ENCODE assay signal across 13 mouse cellular contexts in genomic region chr5:29484965-29485940, GRCm38 (mm10). TPM values are rescaled to one million over a fixed set of nuclear protein-coding genes. Genes with fewer than 3 reads are reported as not detected.
DNase-seq lines count a peak whose midpoint lies in the region; ATAC-seq lines count a peak whose summit lies in the region.
"Had no signal": no experiment of that assay in that cellular context is flagged by ENCODE, and none has a peak within 500 bp of the region (broad histone marks: within the 10 kb centered on the region; RNA-seq: fewer than 3 reads in every experiment).

No protein-coding gene starts in this region.

- intact Hi-C loops in heart, postnatal 36 days (cut with DNase I), result no loop called here

- peak overlapping the region; percentile 27; the same call in 1 of the 2 replicates for H3K4me3 ChIP-seq in heart, embryonic 10.5 days
- H3K4me3 ChIP-seq in midbrain, embryonic 10.5 days, result no peak overlapping the region
- H3K4me3 ChIP-seq in midbrain, embryonic 15.5 days, result no peak overlapping the region
- no peak overlapping the region for H3K4me3 ChIP-seq in embryonic facial prominence, embryonic 10.5 days

- H3K36me3 ChIP-seq in heart, embryonic 10.5 days, result no peaks in the 10 kb centered on the region
- no peaks in the 10 kb centered on the region for H3K36me3 ChIP-seq in midbrain, embryonic 10.5 days
- no peaks in the 10 kb centered on the region for H3K36me3 ChIP-seq in midbrain, embryonic 15.5 days (replicated peaks)
- no peaks in the 10 kb centered on the region for H3K36me3 ChIP-seq in embryonic facial prominence, embryonic 10.5 days (replicated peaks)

- no peak for DNase-seq in heart, embryonic 10.5 days (ENCODE audit: low spot score)
- no peak for DNase-seq in heart, postnatal 36 days
- peak; percentile 38 for DNase-seq in midbrain, embryonic 10.5 days (ENCODE audit: low spot score)
- DNase-seq in embryonic facial prominence, embryonic 10.5 days (ENCODE audit: low spot score), result peak; percentile 51
- peak; percentile 54 for DNase-seq in retina, postnatal 1 day
- DNase-seq in spleen, postnatal 14 days (ENCODE audit: low spot score in 2 of 2), result no peak
- DNase-seq: cerebellum, postnatal 36 days; lung, postnatal 4 days had no signal

- no peaks in the 10 kb centered on the region for H3K9me3 ChIP-seq in heart, embryonic 10.5 days
- H3K9me3 ChIP-seq in midbrain, embryonic 10.5 days (replicated peaks), result no peaks in the 10 kb centered on the region
- no peaks in the 10 kb centered on the region for H3K9me3 ChIP-seq in midbrain, embryonic 15.5 days
- no peaks in the 10 kb centered on the region for H3K9me3 ChIP-seq in embryonic facial prominence, embryonic 10.5 days

- no peak overlapping the region for H3K4me2 ChIP-seq in midbrain, embryonic 15.5 days

- no peak overlapping the region for H3K9ac ChIP-seq in midbrain, embryonic 15.5 days

- WGBS in heart, embryonic 10.5 days, result 2% methylated on average over 38 of the region's 38 CpGs
- WGBS in midbrain, embryonic 10.5 days, result under 1% methylated on average over 38 of the region's 38 CpGs
- WGBS in midbrain, embryonic 15.5 days, result under 1% methylated on average over 38 of the region's 38 CpGs
- under 1% methylated on average over 38 of the region's 38 CpGs for WGBS in embryonic facial prominence, embryonic 10.5 days

- H3K4me1 ChIP-seq in heart, embryonic 10.5 days, result peaks cover 5% of the 10 kb centered on the region; the same call in 1 of the 2 replicates
- H3K4me1 ChIP-seq in midbrain, embryonic 10.5 days, result peaks cover 9% of the 10 kb centered on the region
- H3K4me1 ChIP-seq in midbrain, embryonic 15.5 days, result no peaks in the 10 kb centered on the region
- H3K4me1 ChIP-seq in embryonic facial prominence, embryonic 10.5 days, result 0 out of 2 replicates have a peak, but pooled peaks cover 6% of the 10 kb centered on the region

- H3K27me3 ChIP-seq in heart, embryonic 10.5 days (ENCODE audit: insufficient read depth, poor library complexity, severe bottlenecking), result peaks cover 100% of the 10 kb centered on the region
- H3K27me3 ChIP-seq in midbrain, embryonic 10.5 days (ENCODE audit: low read depth, poor library complexity, severe bottlenecking), result peaks cover 100% of the 10 kb centered on the region
- H3K27me3 ChIP-seq in midbrain, embryonic 15.5 days (replicated peaks), result peaks cover 94% of the 10 kb centered on the region
- peaks cover 100% of the 10 kb centered on the region for H3K27me3 ChIP-seq in embryonic facial prominence, embryonic 10.5 days (replicated peaks; ENCODE audit: low read depth, poor library complexity, severe bottlenecking)

- no peak overlapping the region for H3K27ac ChIP-seq in heart, embryonic 10.5 days
- H3K27ac ChIP-seq in midbrain, embryonic 10.5 days (replicated peaks), result no peak overlapping the region
- no peak overlapping the region for H3K27ac ChIP-seq in midbrain, embryonic 15.5 days
- H3K27ac ChIP-seq in embryonic facial prominence, embryonic 10.5 days (replicated peaks), result no peak overlapping the region

- ATAC-seq in midbrain, embryonic 15.5 days (replicated peaks), result no peak
- ATAC-seq in CD4-positive, CD25-positive, alpha-beta regulatory T cell, adult 4 months, result no peak

RNA-seq across cellular contexts. Expression of gene Mnx1, which starts 7.0 kb away (rescaled TPM):
- 0.06 TPM in 1 of 2 replicates, not detected in the other for polyA plus RNA-seq in heart, embryonic 10.5 days (2016; fragmentation: Nextera tagmentation; extraction: Ambion mirVana)
- not detected for total RNA-seq in heart, postnatal 36 days (2021)
- polyA plus RNA-seq in midbrain, embryonic 10.5 days (2016; fragmentation: Nextera tagmentation; extraction: Ambion mirVana), result not detected in 2 replicates
- not detected in 2 replicates for polyA plus RNA-seq in midbrain, embryonic 15.5 days (2015; fragmentation: Nextera tagmentation; extraction: Ambion mirVana)
- not detected in 2 replicates for polyA plus RNA-seq in embryonic facial prominence, embryonic 10.5 days (2016; fragmentation: Nextera tagmentation; extraction: Ambion mirVana)
- not detected for polyA plus RNA-seq in CD4-positive, CD25-positive, alpha-beta regulatory T cell, adult 4 months (2017; shearing (Covaris generic))
- total RNA-seq: adrenal gland, adult 18-20 months had no signal
- polyA plus RNA-seq: gonadal fat pad, adult 2 months; thymus, postnatal 0 days had no signal

RNA-seq across cellular contexts. Expression of gene Nom1, which starts 50.8 kb away (rescaled TPM):
- 25.3 and 29.5 TPM in 2 replicates for polyA plus RNA-seq in heart, embryonic 10.5 days (2016; fragmentation: Nextera tagmentation; extraction: Ambion mirVana)
- 10 to 100 TPM; 12.9 to 13.3 TPM for total RNA-seq in heart, postnatal 36 days (2021)
- polyA plus RNA-seq in midbrain, embryonic 10.5 days (2016; fragmentation: Nextera tagmentation; extraction: Ambion mirVana), result 27.7 and 33.7 TPM in 2 replicates
- 20.6 and 22.6 TPM in 2 replicates for polyA plus RNA-seq in midbrain, embryonic 15.5 days (2015; fragmentation: Nextera tagmentation; extraction: Ambion mirVana)
- 35.8 and 36.4 TPM in 2 replicates for polyA plus RNA-seq in embryonic facial prominence, embryonic 10.5 days (2016; fragmentation: Nextera tagmentation; extraction: Ambion mirVana)
- polyA plus RNA-seq in CD4-positive, CD25-positive, alpha-beta regulatory T cell, adult 4 months (2017; shearing (Covaris generic)), result 10 to 100 TPM; 10.8 to 17.2 TPM

Comparison
In these comparisons a context has a peak if more than half of its experiments do, and no peak if none do; other contexts are left out.
1. DNase-seq: peak in midbrain, embryonic 10.5 days (single experiment), embryonic facial prominence, embryonic 10.5 days (single experiment) and retina, postnatal 1 day (single experiment); none in heart, embryonic 10.5 days (single experiment), heart, postnatal 36 days (0 of 2) and spleen, postnatal 14 days (0 of 2).